Mouse (Mus musculus) kidney, embryonic 15.5 days (tissue): ENCODE data around the gene Lair1. TPM values are rescaled to one million over a fixed set of nuclear protein-coding genes. Genes with fewer than 3 reads are reported as not detected.

Experiments
- polyA plus RNA-seq: library from polyadenylated mRNA; unstranded; fragments of >200 nt; fragmentation: Nextera tagmentation; extraction: Ambion mirVana; gene quantifications from 2 replicates; pipeline ENCODE4 v1.2.1, GENCODE M21; 2015

The Lair1 gene
- polyA plus RNA-seq, 1 experiment from 2014 or later, result 0.70 TPM

Other genes starting within 250 kb of the Lair1 start
- gene Gm15448, start 237.5 kb downstream of the Lair1 start, polyA plus RNA-seq, result not detected in 2 replicates
- gene Pira2, start 218.2 kb downstream of the Lair1 start, polyA plus RNA-seq, result 0.13 and 0.38 TPM in 2 replicates
- gene Gm14548, start 165.1 kb downstream of the Lair1 start, polyA plus RNA-seq, result 0.36 TPM in 1 of 2 replicates, not detected in the other
- gene Lilra6, start 147.7 kb downstream of the Lair1 start, polyA plus RNA-seq, result 0.08 and 0.25 TPM in 2 replicates
- 2.1 and 3.0 TPM in 2 replicates for gene Ttyh1, start 56.2 kb upstream of the Lair1 start, polyA plus RNA-seq
- gene Leng8, start 73.8 kb upstream of the Lair1 start, polyA plus RNA-seq, result 57.4 and 69.3 TPM in 2 replicates
- gene Leng9, start 87.2 kb upstream of the Lair1 start, polyA plus RNA-seq, result 2.8 and 3.5 TPM in 2 replicates
- gene Cdc42ep5, start 101.7 kb upstream of the Lair1 start, polyA plus RNA-seq, result 34.7 and 35.7 TPM in 2 replicates
- gene Lilra5, start 174.6 kb upstream of the Lair1 start, polyA plus RNA-seq, result 0.08 and 0.12 TPM in 2 replicates